Mouse (Mus musculus): ENCODE measurements around the gene Actn3. TPM values are rescaled to one million over a fixed set of nuclear protein-coding genes. Genes with fewer than 3 reads are reported as not detected.
"Not testable (repeated sequence)": the region's sequence is repeated elsewhere in the genome, so short reads cannot be mapped to it uniquely, and the experiment has no call there.

Gene Actn3
- total RNA-seq, 2 experiments from 2014 or later: 0.53 to 0.66 TPM

- DNase-seq: not testable (repeated sequence)
These were observed 65.3 kb downstream of the Actn3 start for GRCm38 (mm10) chr19:4812334-4812949.

GRCm38 (mm10) chr19:4811909-4812242 is 65.8 kb downstream of the Actn3 start:
- no peak for DNase-seq

Other genes starting within 250 kb of the Actn3 start
- gene Gm960, start 179.2 kb downstream of the Actn3 start, total RNA-seq (2021): under 1 TPM in 1 of 2 experiments, not detected in 1; 0.13 TPM
- under 1 TPM; 0.49 to 0.53 TPM for gene Sptbn2, start 166.7 kb downstream of the Actn3 start, total RNA-seq (2021)
- 10 to 100 TPM; 16.4 to 17.1 TPM for gene Rbm4b, start 121.4 kb downstream of the Actn3 start, total RNA-seq (2021)
- 10 to 100 TPM; 57.6 to 68.1 TPM for gene Rbm4, start 84.0 kb downstream of the Actn3 start, total RNA-seq (2021)
- gene Gm21992, start 66.3 kb downstream of the Actn3 start, total RNA-seq (2021): 10 to 100 TPM; 24.5 to 25.1 TPM
- gene Rbm14, start 66.3 kb downstream of the Actn3 start, total RNA-seq (2021): 10 to 100 TPM; 48.7 to 60.3 TPM
- 100 to 1,000 TPM; 112 to 121 TPM for gene Ccs, start 38.6 kb downstream of the Actn3 start, total RNA-seq (2021)
- under 1 TPM in 1 of 2 experiments, not detected in 1; 0.20 TPM for gene Ccdc87, start 38.5 kb downstream of the Actn3 start, total RNA-seq (2021)
- gene Ctsf, start 22.8 kb downstream of the Actn3 start, total RNA-seq (2021): 100 to 1,000 TPM; 332 to 462 TPM
- 10 to 100 TPM; 21.3 to 21.9 TPM for gene Zdhhc24, start 759 bp upstream of the Actn3 start, total RNA-seq (2021)
- gene Bbs1, start 28.7 kb upstream of the Actn3 start, total RNA-seq (2021): 1 to 10 TPM; 9.1 to 9.2 TPM
- 100 to 1,000 TPM in 1 of 2 experiments, 10 to 100 TPM in 1; 86.1 to 110 TPM for gene Dpp3, start 50.4 kb upstream of the Actn3 start, total RNA-seq (2021)
- gene Peli3, start 65.2 kb upstream of the Actn3 start, total RNA-seq (2021): 1 to 10 TPM; 7.7 to 8.2 TPM
- 10 to 100 TPM; 56.7 to 59.1 TPM for gene Mrpl11, start 84.2 kb upstream of the Actn3 start, total RNA-seq (2021)
- under 1 TPM; 0.20 to 0.40 TPM for gene Npas4, start 112.4 kb upstream of the Actn3 start, total RNA-seq (2021)
- 1 to 10 TPM; 4.5 to 5.3 TPM for gene Slc29a2, start 146.0 kb upstream of the Actn3 start, total RNA-seq (2021)
- 10 to 100 TPM; 27.8 to 43.5 TPM for gene B4gat1, start 160.9 kb upstream of the Actn3 start, total RNA-seq (2021)
- 1 to 10 TPM in 1 of 2 experiments, under 1 TPM in 1; 0.99 to 2.3 TPM for gene AC124502.3, start 161.0 kb upstream of the Actn3 start, total RNA-seq (2021)
- gene Brms1, start 163.4 kb upstream of the Actn3 start, total RNA-seq (2021): 10 to 100 TPM; 26.7 to 29.9 TPM
- 1 to 10 TPM; 3.5 to 3.6 TPM for gene Rin1, start 172.6 kb upstream of the Actn3 start, total RNA-seq (2021)
- gene Cd248, start 190.2 kb upstream of the Actn3 start, total RNA-seq (2021): 10 to 100 TPM; 13.7 to 21.2 TPM
- 1 to 10 TPM; 1.7 TPM for gene Tmem151a, start 207.6 kb upstream of the Actn3 start, total RNA-seq (2021)
- 10 to 100 TPM; 70.6 to 73.8 TPM for gene Yif1a, start 210.6 kb upstream of the Actn3 start, total RNA-seq (2021)
- gene Cnih2, start 220.6 kb upstream of the Actn3 start, total RNA-seq (2021): 1 to 10 TPM; 1.2 to 1.4 TPM
- 100 to 1,000 TPM; 165 to 190 TPM for gene Rab1b, start 229.2 kb upstream of the Actn3 start, total RNA-seq (2021)
- gene Klc2, start 240.7 kb upstream of the Actn3 start, total RNA-seq (2021): 10 to 100 TPM; 44.3 to 48.4 TPM